In genomic region chr5:119972802-119973437, GRCm38 (mm10) we compare ENCODE assay signal across 8 mouse cellular contexts.
A peak's percentile ranks its signal among the peaks of the same experiment; 100 is the strongest.
DNase-seq lines count a peak whose midpoint lies in the region; ATAC-seq and TF ChIP-seq lines count a peak whose summit lies in the region.

No protein-coding gene starts in this region.

- no peak for TF ChIP-seq CTCF in midbrain, postnatal 0 days (IDR thresholded peaks at IDR 0.05)

- H3K4me2 ChIP-seq in embryonic facial prominence, embryonic 14.5 days (ENCODE audit: low read depth, low read length), result no peak overlapping the region
- H3K4me2 ChIP-seq in heart, embryonic 14.5 days (ENCODE audit: low read length), result peak overlapping the region; percentile 63
- peak overlapping the region; percentile 34; the same call in 1 of the 2 replicates for H3K4me2 ChIP-seq in midbrain, postnatal 0 days (ENCODE audit: low read depth, low read length, poor library complexity, severe bottlenecking)

- intact Hi-C loops in left cerebral cortex, postnatal 10 days (cut with DNase I), result no loop called here

- no peaks in the 10 kb centered on the region for H3K9me3 ChIP-seq in embryonic facial prominence, embryonic 14.5 days (ENCODE audit: control insufficient read depth, low read length)
- no peaks in the 10 kb centered on the region for H3K9me3 ChIP-seq in embryonic facial prominence, embryonic 10.5 days
- no peaks in the 10 kb centered on the region for H3K9me3 ChIP-seq in heart, embryonic 14.5 days (ENCODE audit: control insufficient read depth, low read length)
- no peaks in the 10 kb centered on the region for H3K9me3 ChIP-seq in midbrain, postnatal 0 days (ENCODE audit: low read length)

- no peak overlapping the region for H3K4me3 ChIP-seq in embryonic facial prominence, embryonic 14.5 days (ENCODE audit: low read depth, low read length)
- H3K4me3 ChIP-seq in embryonic facial prominence, embryonic 10.5 days, result no peak overlapping the region
- peak overlapping the region; percentile 24 to 30; a peak in 3 of 4 replicates for H3K4me3 ChIP-seq in heart, embryonic 14.5 days (ENCODE audit: control insufficient read depth in 1 of 2, insufficient read depth in 1 of 2, low read depth in 1 of 2, low read length in 2 of 2)
- H3K4me3 ChIP-seq in midbrain, postnatal 0 days (ENCODE audit: low read depth, low read length), result no peak overlapping the region

- H3K4me1 ChIP-seq in embryonic facial prominence, embryonic 14.5 days (ENCODE audit: control insufficient read depth, insufficient read depth, low read length), result no peaks in the 10 kb centered on the region
- peaks cover 15% of the 10 kb centered on the region for H3K4me1 ChIP-seq in embryonic facial prominence, embryonic 10.5 days
- peaks cover 2 to 7% of the 10 kb centered on the region in 2 experiments; a peak in 3 of 4 replicates for H3K4me1 ChIP-seq in heart, embryonic 14.5 days (ENCODE audit: control insufficient read depth in 2 of 2, insufficient read depth in 2 of 2, low read length in 2 of 2)
- H3K4me1 ChIP-seq in midbrain, postnatal 0 days (ENCODE audit: insufficient read depth, low read length), result no peaks in the 10 kb centered on the region

- H3K36me3 ChIP-seq in embryonic facial prominence, embryonic 14.5 days (ENCODE audit: control insufficient read depth, insufficient read depth, low read length), result no peaks in the 10 kb centered on the region
- H3K36me3 ChIP-seq in embryonic facial prominence, embryonic 10.5 days (replicated peaks), result no peaks in the 10 kb centered on the region
- no peaks in the 10 kb centered on the region for H3K36me3 ChIP-seq in heart, embryonic 14.5 days (ENCODE audit: control insufficient read depth, insufficient read depth, low read length)
- no peaks in the 10 kb centered on the region for H3K36me3 ChIP-seq in midbrain, postnatal 0 days (ENCODE audit: insufficient read depth, low read length)

- no peak overlapping the region for H3K9ac ChIP-seq in embryonic facial prominence, embryonic 14.5 days (ENCODE audit: low read depth, low read length)
- H3K9ac ChIP-seq in heart, embryonic 14.5 days (ENCODE audit: low read length), result peak overlapping the region; percentile 40; the same call in 1 of the 2 replicates
- H3K9ac ChIP-seq in midbrain, postnatal 0 days (replicated peaks; ENCODE audit: low read length, poor library complexity, severe bottlenecking), result no peak overlapping the region

- WGBS in embryonic facial prominence, embryonic 14.5 days, result 51% methylated on average over 24 of the region's 24 CpGs
- 60% methylated on average over 24 of the region's 24 CpGs for WGBS in embryonic facial prominence, embryonic 10.5 days
- 9% methylated on average over 24 of the region's 24 CpGs for WGBS in heart, embryonic 14.5 days
- 50% methylated on average over 24 of the region's 24 CpGs for WGBS in midbrain, postnatal 0 days

- H3K27me3 ChIP-seq in embryonic facial prominence, embryonic 14.5 days (replicated peaks; ENCODE audit: control insufficient read depth, insufficient read depth, low read length), result no peaks in the 10 kb centered on the region
- no peaks in the 10 kb centered on the region for H3K27me3 ChIP-seq in embryonic facial prominence, embryonic 10.5 days (replicated peaks; ENCODE audit: low read depth, poor library complexity, severe bottlenecking)
- H3K27me3 ChIP-seq in heart, embryonic 14.5 days (ENCODE audit: control insufficient read depth, insufficient read depth, low read length), result no peaks in the 10 kb centered on the region
- no peaks in the 10 kb centered on the region for H3K27me3 ChIP-seq in midbrain, postnatal 0 days (ENCODE audit: insufficient read depth, low read length)

- no peak overlapping the region for H3K27ac ChIP-seq in embryonic facial prominence, embryonic 14.5 days (replicated peaks; ENCODE audit: low read depth, low read length)
- no peak overlapping the region for H3K27ac ChIP-seq in embryonic facial prominence, embryonic 10.5 days (replicated peaks)
- H3K27ac ChIP-seq in heart, embryonic 14.5 days (replicated peaks in 1 of 2; ENCODE audit: control insufficient read depth in 1 of 2, insufficient read depth in 1 of 2, low read depth in 2 of 2, low read length in 2 of 2), result no peak overlapping the region
- H3K27ac ChIP-seq in midbrain, postnatal 0 days (ENCODE audit: low read depth, low read length), result no peak overlapping the region

- peak; percentile 11 for DNase-seq in embryonic facial prominence, embryonic 14.5 days (ENCODE audit: low spot score)
- no peak for DNase-seq in embryonic facial prominence, embryonic 10.5 days (ENCODE audit: low spot score)
- peak; percentile 8 for DNase-seq in CD4-positive helper T cell, adult 2 months (ENCODE audit: low read depth, low spot score)
- peak; percentile 40 to 53 for DNase-seq in left cerebral cortex, postnatal 10 days (ENCODE audit: extremely low spot score in 1 of 2, low spot score in 2 of 2)
- DNase-seq in midbrain, postnatal 0 days (ENCODE audit: low spot score), result peak; percentile 47

- ATAC-seq in embryonic facial prominence, embryonic 14.5 days (ENCODE audit: low read depth), result no peak
- no peak; the same call in 1 of the 2 replicates for ATAC-seq in heart, embryonic 14.5 days (ENCODE audit: insufficient number of reproducible peaks, insufficient read depth, low FRiP score, low read depth)
- peak; percentile 72; the same call in 1 of the 2 replicates for ATAC-seq in midbrain, postnatal 0 days (ENCODE audit: low FRiP score)
- no peak for ATAC-seq in inflammation-experienced regulatory T-cells, adult 6 months
- no peak for ATAC-seq in cerebellum, adult (ENCODE audit: insufficient number of reproducible peaks, low FRiP score, low TSS enrichment)

Comparison
In these comparisons a context has a peak if more than half of its experiments do, and no peak if none do; other contexts are left out.
1. H3K4me3 ChIP-seq: peak in heart, embryonic 14.5 days (2 of 2); none in embryonic facial prominence, embryonic 14.5 days (single experiment), embryonic facial prominence, embryonic 10.5 days (single experiment) and midbrain, postnatal 0 days (single experiment).